Comparison of ENCODE assay signal across 18 mouse cellular contexts in the genomic region with DNA sequence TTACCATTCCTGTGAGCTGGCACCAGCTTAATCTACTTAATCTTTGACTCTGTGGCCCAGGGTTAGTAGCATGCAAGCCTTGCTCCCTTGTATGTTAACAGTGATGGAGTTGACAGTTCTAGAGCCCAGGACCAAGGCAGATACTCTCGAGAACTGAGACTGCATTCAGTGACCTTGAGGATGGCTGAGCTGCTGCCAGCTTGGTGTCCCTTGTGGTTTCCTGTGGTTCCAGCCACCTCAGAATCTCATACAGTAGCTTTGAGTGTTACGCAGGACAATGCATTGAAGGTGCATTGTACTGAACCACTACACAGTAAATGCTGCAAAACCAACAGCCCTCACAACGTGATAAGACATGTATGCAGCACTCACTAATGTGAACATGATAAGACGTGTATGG.
"Had no signal": no experiment of that assay in that cellular context is flagged by ENCODE, and none has a peak within 500 bp of the region (broad histone marks: within the 10 kb centered on the region; RNA-seq: fewer than 3 reads in every experiment).

No protein-coding gene starts in this region.

- H3K27ac ChIP-seq: limb, embryonic 12.5 days; limb, embryonic 15.5 days; liver, embryonic 14.5 days had no signal

- H3K9ac ChIP-seq: limb, embryonic 12.5 days; limb, embryonic 15.5 days; liver, embryonic 14.5 days; liver, postnatal 0 days; lung, embryonic 14.5 days had no signal

- H3K4me3 ChIP-seq: limb, embryonic 12.5 days; limb, embryonic 15.5 days had no signal

- DNase-seq: kidney, adult 9 months; kidney, postnatal 14 days; kidney, postnatal 4 days; left cerebral cortex, postnatal 4 days; liver, postnatal 0 days; lung, embryonic 14.5 days; lung, postnatal 36 days; midbrain, embryonic 14.5 days; right cerebral cortex, adult 18-20 months; right cerebral cortex, postnatal 14 days; right cerebral cortex, postnatal 4 days; thymus, postnatal 4 days had no signal

- H3K36me3 ChIP-seq: limb, embryonic 12.5 days; limb, embryonic 15.5 days had no signal

- ATAC-seq: liver, postnatal 0 days; lung, postnatal 0 days had no signal

- H3K27me3 ChIP-seq: limb, embryonic 15.5 days had no signal

- H3K4me2 ChIP-seq: limb, embryonic 12.5 days; limb, embryonic 15.5 days; liver, embryonic 11.5 days; lung, embryonic 14.5 days; midbrain, embryonic 11.5 days had no signal

- H3K9me3 ChIP-seq: limb, embryonic 15.5 days had no signal
